Mouse (Mus musculus) megakaryocyte, embryonic 14.5 days (primary cell): ENCODE data around the gene Pde4d.

Experiments
- FLI1 ChIP-seq: IDR thresholded peaks from 2 replicates; pipeline ENCODE4 v1.6.1; 2012; ENCODE audit warnings: low read length, inconsistent platforms, mixed read lengths
- GATA1 ChIP-seq: IDR thresholded peaks from 3 replicates; pipeline ENCODE4 v1.6.1; 2012; ENCODE audit warnings: mixed read lengths, low read length, inconsistent platforms, borderline replicate concordance

DNA sequence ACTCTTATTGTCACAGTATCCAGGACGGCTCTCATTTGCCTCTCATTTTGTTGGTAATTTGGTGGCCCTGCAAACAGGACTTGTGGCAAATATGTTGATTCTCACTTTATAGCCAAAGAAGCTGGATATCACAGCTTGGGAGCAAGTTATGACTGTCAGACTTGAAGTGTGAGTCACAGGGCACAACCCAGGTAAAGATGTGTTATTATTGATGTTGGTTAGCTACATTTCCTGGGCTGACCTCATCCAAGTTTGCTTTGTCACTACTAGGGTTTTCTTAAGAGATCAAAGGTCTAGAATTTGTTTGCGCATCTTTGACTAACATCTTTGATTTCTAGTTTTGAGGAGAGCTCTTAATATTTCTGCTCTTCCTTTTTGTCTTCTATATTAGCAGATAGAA, 1393.2 kb downstream of the Pde4d start:
- TF ChIP-seq GATA1 (no peak), FLI1 (no peak)
